Comparison of ENCODE assay signal across 9 mouse cellular contexts in genomic region chr1:133133425-133133824, GRCm38 (mm10). TPM values are rescaled to one million over a fixed set of nuclear protein-coding genes. Genes with fewer than 3 reads are reported as not detected.
A peak's percentile ranks its signal among the peaks of the same experiment; 100 is the strongest.
DNase-seq lines count a peak whose midpoint lies in the region; ATAC-seq and TF ChIP-seq lines count a peak whose summit lies in the region.
"Had no signal": no experiment of that assay in that cellular context is flagged by ENCODE, and none has a peak within 500 bp of the region (broad histone marks: within the 10 kb centered on the region; RNA-seq: fewer than 3 reads in every experiment).

No protein-coding gene starts in this region.

- peaks cover 32% of the 10 kb centered on the region for H3K4me1 ChIP-seq in heart, embryonic 12.5 days (replicated peaks)
- H3K4me1 ChIP-seq in liver, embryonic 12.5 days = peaks cover 52% of the 10 kb centered on the region
- peaks cover 5% of the 10 kb centered on the region; the same call in 1 of the 2 replicates for H3K4me1 ChIP-seq in small intestine, adult 2 months (ENCODE audit: control insufficient read depth, insufficient read depth, insufficient read length, low read length)

- H3K36me3 ChIP-seq in heart, embryonic 12.5 days = peaks cover 41% of the 10 kb centered on the region
- H3K36me3 ChIP-seq in liver, embryonic 12.5 days = peaks cover 65% of the 10 kb centered on the region
- peaks cover 46% of the 10 kb centered on the region for H3K36me3 ChIP-seq in small intestine, adult 2 months (ENCODE audit: control insufficient read depth, insufficient read depth, low read length)

- ATAC-seq in heart, embryonic 12.5 days (ENCODE audit: insufficient number of reproducible peaks, low FRiP score) = no peak
- peak; percentile 7 for ATAC-seq in liver, embryonic 12.5 days
- ATAC-seq in frontal cortex, adult (ENCODE audit: low TSS enrichment) = no peak
- ATAC-seq: Patski had no signal

- DNase-seq in gastrocnemius, adult 2 months = no peak
- no peak for DNase-seq in gastrocnemius, postnatal 10 days
- DNase-seq in adipocyte (ENCODE audit: low spot score) = peak; percentile 54
- no peak for DNase-seq in testis, postnatal 14 days (ENCODE audit: low spot score)

- H3K4me3 ChIP-seq in gastrocnemius, adult 2 months = peak overlapping the region; percentile 88
- H3K4me3 ChIP-seq in heart, embryonic 12.5 days = peak overlapping the region; percentile 96
- peak overlapping the region; percentile 100 for H3K4me3 ChIP-seq in liver, embryonic 12.5 days
- peak overlapping the region; percentile 87 for H3K4me3 ChIP-seq in small intestine, adult 2 months (ENCODE audit: low read depth, low read length)

- peak overlapping the region; percentile 98 for H3K9ac ChIP-seq in heart, embryonic 12.5 days
- peak overlapping the region; percentile 99 for H3K9ac ChIP-seq in liver, embryonic 12.5 days

- TF ChIP-seq CTCF in gastrocnemius, adult 2 months (IDR thresholded peaks at IDR 0.05) = no peak
- TF ChIP-seq CTCF in small intestine, adult 2 months (IDR thresholded peaks at IDR 0.05; ENCODE audit: extremely low read depth, insufficient read length, insufficient replicate concordance, low read depth, low read length) = no peak

- H3K9me3 ChIP-seq in heart, embryonic 12.5 days (replicated peaks) = no peaks in the 10 kb centered on the region
- H3K9me3 ChIP-seq in liver, embryonic 12.5 days (replicated peaks) = no peaks in the 10 kb centered on the region

- intact Hi-C loops in gastrocnemius, adult 2 months (cut with DNase I) = loop anchor here (10.0 kb wide), 1 partner anchor 951 kb away; no protein-coding TSS in a partner anchor

- 7% methylated on average over 2 of the region's 2 CpGs for WGBS in heart, embryonic 12.5 days
- WGBS in liver, embryonic 12.5 days (ENCODE audit: insufficient replicate concordance) = 5% methylated on average over 2 of the region's 2 CpGs
- 1% methylated on average over 2 of the region's 2 CpGs for WGBS in small intestine, adult 2 months

- TF ChIP-seq POLR2A in small intestine, adult 2 months (IDR thresholded peaks at IDR 0.05; ENCODE audit: low read depth, low read length) = no peak

- no peaks in the 10 kb centered on the region for H3K27me3 ChIP-seq in heart, embryonic 12.5 days (replicated peaks)
- H3K27me3 ChIP-seq in liver, embryonic 12.5 days (replicated peaks) = no peaks in the 10 kb centered on the region
- H3K27me3 ChIP-seq in small intestine, adult 2 months (ENCODE audit: control insufficient read depth, insufficient read depth, low read length) = no peaks in the 10 kb centered on the region
- H3K27me3 ChIP-seq: Patski had no signal

- peak overlapping the region; percentile 100 for H3K27ac ChIP-seq in gastrocnemius, adult 2 months
- peak overlapping the region; percentile 98; the same call in 1 of the 2 replicates for H3K27ac ChIP-seq in heart, embryonic 12.5 days (ENCODE audit: poor library complexity, severe bottlenecking)
- peak overlapping the region; percentile 99 for H3K27ac ChIP-seq in liver, embryonic 12.5 days
- peak overlapping the region; percentile 99 for H3K27ac ChIP-seq in small intestine, adult 2 months (ENCODE audit: insufficient read depth, low read depth, low read length)

- peak overlapping the region; percentile 99 for H3K4me2 ChIP-seq in heart, embryonic 12.5 days
- peak overlapping the region; percentile 81 for H3K4me2 ChIP-seq in liver, embryonic 12.5 days

RNA-seq across cellular contexts. Expression of gene Ppp1r15b, which starts 2.5 kb away (rescaled TPM):
- total RNA-seq in gastrocnemius, adult 2 months (2021) = 10 to 100 TPM; 16.4 to 18.6 TPM
- 10 to 100 TPM; 28.6 to 36.3 TPM for total RNA-seq in gastrocnemius, postnatal 10 days (2021)
- polyA plus RNA-seq in heart, embryonic 12.5 days (2016; fragmentation: Nextera tagmentation; extraction: Ambion mirVana) = 42.3 and 46.2 TPM in 2 replicates
- 60.8 and 63.8 TPM in 2 replicates for polyA plus RNA-seq in liver, embryonic 12.5 days (2016; fragmentation: Nextera tagmentation; extraction: Ambion mirVana)
- 26.7 and 43.3 TPM in 2 replicates for polyA plus RNA-seq in small intestine, adult 2 months (2012; rRNA removed)

RNA-seq across cellular contexts. Expression of gene Plekha6, which starts 30.6 kb away (rescaled TPM):
- total RNA-seq in gastrocnemius, adult 2 months (2021) = 10 to 100 TPM in 1 of 2 experiments, 1 to 10 TPM in 1; 7.4 to 12.5 TPM
- 10 to 100 TPM; 17.2 to 23.3 TPM for total RNA-seq in gastrocnemius, postnatal 10 days (2021)
- 18.7 and 19.4 TPM in 2 replicates for polyA plus RNA-seq in heart, embryonic 12.5 days (2016; fragmentation: Nextera tagmentation; extraction: Ambion mirVana)
- 2.1 and 2.2 TPM in 2 replicates for polyA plus RNA-seq in liver, embryonic 12.5 days (2016; fragmentation: Nextera tagmentation; extraction: Ambion mirVana)
- polyA plus RNA-seq in small intestine, adult 2 months (2012; rRNA removed) = 37.1 and 104 TPM in 2 replicates
